Mouse (Mus musculus) erythroblast, embryonic 14.5 days (primary cell): Measurements from ENCODE around the gene Slc37a1.

Experiments used
- GATA1 ChIP-seq: IDR thresholded peaks from 2 replicates; pipeline ENCODE4 v1.6.1; 2012; ENCODE audit warnings: low read length, inconsistent platforms, mixed read lengths
- TAL1 ChIP-seq: IDR thresholded peaks from 3 replicates; pipeline ENCODE4 v1.6.1; 2012; ENCODE audit warnings: low read length, inconsistent platforms, mixed read lengths

DNA sequence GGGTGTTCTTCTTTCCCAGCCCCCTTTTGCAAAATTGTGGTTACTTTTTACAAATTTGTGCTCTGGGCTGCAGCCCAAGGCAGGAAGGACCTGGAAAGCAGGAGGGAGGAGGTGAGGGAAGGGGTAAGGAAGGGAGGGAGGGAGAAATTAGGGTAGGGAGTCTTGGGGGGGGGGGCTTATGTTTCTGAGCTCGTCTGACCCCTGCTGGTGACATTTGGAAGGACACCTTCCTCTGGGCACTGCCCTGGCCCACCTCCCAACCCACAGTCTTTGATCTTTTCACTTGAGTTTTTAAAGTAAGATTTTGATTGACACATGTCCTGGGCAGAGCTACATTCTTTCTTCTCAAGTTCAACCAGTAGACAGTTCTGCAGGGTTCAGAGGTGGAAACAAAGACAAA lies 43.8 kb upstream of the Slc37a1 start:
- TF ChIP-seq TAL1, result no peak
- TF ChIP-seq GATA1, result no peak
